Mouse (Mus musculus) embryonic fibroblast, embryonic 13.5 days (primary cell): ENCODE results near the gene Vac14.

Source experiments
- CTCF ChIP-seq: IDR thresholded peaks from 2 replicates; pipeline ENCODE4 v1.5.1; 2011; ENCODE audit warnings: mild to moderate bottlenecking, control low read depth, low read length, moderate library complexity, borderline replicate concordance; ENCODE audit not compliant: insufficient read depth
- POLR2A ChIP-seq: IDR thresholded peaks from 2 replicates; pipeline ENCODE4 v1.6.1; 2011; ENCODE audit warnings: low read depth, mild to moderate bottlenecking, control low read depth, low read length, moderate library complexity

DNA sequence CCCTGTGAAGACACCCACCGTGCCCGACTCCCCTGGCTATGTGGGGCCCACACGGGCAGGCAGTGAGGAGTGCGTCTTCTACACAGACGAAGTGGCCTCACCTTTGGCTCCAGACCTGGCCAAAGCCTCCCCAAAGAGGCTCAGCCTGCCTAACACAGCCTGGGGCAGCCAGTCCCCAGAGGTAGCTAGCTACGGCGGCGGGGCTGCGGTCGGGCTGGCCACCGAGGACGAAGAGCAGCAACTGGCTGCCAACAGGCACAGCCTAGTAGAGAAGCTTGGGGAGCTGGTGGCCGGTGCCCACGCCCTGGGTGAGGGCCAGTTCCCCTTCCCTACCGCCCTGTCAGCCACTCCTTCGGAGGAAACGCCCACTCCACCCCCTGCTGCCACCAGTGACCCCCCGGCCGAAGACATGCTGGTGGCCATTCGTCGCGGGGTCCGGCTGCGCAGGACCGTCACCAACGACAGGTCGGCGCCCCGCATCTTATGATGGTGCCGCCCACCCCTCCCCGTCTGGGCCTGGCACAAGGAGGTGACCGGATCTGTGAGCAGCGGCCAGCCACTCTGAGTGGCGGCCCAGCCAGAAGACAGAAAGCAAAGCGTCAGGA, 120.3 kb downstream of the Vac14 start:
- TF ChIP-seq CTCF (no peak), POLR2A (no peak)
